Mouse (Mus musculus): ENCODE measurements around the gene Usp48.

The Usp48 gene

DNA sequence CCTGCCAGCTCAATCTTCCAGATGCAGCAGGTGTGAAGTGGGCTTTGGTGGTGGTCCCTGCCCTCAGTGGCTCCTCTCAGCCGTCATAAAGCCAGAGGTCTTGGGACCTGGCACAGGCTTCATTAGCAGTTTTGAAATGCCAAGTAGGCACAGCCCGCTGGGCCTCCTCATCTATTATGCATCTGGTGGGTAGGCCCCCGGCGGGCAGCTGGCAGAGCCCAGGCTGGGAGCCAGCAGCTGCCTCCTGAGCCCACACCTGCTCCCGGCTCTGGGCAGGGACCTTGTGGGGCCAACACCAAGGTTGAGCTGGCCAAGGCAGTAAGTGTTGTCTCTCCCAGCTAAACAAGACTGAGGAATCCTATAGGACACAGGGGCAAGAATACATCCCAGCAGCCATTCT lies 92.7 kb downstream of the Usp48 start:
- DNase-seq (ENCODE audit: low read depth, low spot score) = no peak

DNA sequence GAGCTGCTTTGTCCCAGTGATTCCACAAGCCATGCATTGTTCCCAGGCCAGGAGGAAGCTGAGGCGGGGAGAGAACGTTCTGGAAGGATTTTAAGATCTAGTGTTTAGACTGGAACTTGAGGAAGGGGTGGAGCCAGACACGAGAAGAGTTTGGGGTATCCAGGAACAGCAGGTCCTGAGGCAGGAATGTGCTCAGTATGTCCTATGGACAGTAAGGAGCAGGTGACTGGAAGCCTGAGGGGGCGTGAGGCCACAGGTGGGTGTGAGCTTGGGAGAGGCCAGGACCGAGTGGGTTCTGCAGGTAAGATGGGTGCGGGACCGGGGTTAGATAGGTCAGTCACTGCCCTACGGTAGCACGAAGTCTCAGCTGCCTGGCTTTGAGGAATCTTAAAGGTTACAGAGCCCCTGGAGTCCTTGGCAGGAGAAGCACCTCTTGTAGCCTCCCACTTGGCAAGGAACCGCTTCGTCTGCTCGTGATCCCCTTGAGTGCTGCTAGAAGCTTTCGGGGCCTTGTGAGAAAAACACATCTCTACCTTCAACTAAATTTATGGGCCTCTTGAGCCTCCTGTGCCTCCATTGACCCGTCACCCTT lies 93.8 kb downstream of the Usp48 start:
- DNase-seq (ENCODE audit: low read depth, low spot score) = no peak

DNA sequence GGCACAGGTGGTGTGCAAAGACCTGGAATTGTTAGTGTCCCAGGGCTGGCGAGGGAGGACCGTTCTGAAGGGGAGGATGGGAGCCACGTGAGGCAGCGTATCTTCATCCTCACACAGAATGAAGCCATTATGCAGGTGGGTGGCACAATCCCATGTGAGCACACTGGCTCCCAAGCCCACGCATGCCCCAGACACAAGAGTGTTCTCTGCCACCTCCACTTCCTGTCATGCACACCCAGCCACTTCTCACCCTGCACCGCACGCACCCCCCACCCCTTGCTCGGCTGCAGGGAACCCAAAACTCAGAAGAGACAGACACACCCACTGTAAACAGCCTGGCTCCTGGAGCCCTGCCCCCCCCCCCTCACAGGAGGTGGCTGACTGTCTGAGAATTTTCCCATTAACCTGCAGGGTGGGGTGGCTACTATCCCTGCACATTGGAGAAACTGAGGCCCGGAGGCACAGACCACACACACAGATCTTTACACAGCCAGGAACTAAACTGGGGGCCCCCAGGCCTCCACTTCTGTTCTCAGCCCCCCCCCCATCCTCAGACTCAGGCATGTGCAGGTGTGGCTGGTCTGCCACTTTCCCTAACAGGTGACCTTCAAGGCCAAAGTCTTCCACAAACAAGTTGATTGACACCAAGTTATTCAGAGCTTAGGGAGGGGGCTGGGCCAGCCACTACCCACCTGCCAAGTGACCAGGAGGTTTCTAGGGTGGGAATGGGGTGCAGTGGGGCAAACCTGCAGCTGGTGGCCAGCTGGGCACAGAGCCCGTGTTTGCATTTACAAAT lies 98.8 kb downstream of the Usp48 start:
- no peak for DNase-seq (ENCODE audit: low read depth, low spot score)

DNA sequence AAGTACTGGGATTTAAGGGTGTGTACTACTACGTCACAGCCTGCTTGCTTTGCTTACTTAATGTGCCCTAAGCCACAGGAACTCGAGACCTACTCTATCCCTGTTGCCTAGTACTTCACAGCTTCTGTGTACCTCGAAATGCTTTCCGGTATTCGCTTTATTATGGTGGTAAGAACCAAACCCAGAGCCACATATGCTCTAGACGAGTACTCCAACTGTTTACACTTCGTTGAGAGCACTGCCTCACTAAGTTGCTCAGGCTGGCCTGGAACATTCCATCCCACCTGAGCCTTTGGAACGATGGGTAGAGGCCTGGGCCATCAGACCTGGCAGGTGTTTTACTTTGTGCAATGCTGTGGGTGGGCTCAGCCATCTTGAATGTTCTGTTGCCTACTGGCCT lies 101.7 kb downstream of the Usp48 start:
- DNase-seq (ENCODE audit: low read depth, low spot score) = no peak

DNA sequence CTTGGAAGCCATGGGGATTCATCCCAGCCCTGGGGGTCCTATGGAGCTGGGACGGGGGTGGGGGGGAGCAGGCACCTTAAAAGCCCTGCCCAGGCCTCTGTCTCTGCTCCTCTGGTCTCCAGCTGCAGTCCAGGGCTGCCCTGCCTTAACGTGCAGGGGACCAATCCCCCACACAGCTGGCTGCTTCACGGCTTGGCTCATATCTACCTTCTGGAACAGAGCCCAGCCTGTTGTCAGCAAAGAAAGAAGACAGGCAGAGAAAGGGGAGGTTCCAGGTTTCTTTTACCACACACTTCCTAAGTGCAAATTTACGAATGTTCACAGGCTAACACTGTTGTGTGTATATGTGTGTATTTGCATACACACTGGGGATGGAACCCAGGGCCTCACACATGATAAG lies 102.3 kb downstream of the Usp48 start:
- no peak for DNase-seq (ENCODE audit: low read depth, low spot score)

DNA sequence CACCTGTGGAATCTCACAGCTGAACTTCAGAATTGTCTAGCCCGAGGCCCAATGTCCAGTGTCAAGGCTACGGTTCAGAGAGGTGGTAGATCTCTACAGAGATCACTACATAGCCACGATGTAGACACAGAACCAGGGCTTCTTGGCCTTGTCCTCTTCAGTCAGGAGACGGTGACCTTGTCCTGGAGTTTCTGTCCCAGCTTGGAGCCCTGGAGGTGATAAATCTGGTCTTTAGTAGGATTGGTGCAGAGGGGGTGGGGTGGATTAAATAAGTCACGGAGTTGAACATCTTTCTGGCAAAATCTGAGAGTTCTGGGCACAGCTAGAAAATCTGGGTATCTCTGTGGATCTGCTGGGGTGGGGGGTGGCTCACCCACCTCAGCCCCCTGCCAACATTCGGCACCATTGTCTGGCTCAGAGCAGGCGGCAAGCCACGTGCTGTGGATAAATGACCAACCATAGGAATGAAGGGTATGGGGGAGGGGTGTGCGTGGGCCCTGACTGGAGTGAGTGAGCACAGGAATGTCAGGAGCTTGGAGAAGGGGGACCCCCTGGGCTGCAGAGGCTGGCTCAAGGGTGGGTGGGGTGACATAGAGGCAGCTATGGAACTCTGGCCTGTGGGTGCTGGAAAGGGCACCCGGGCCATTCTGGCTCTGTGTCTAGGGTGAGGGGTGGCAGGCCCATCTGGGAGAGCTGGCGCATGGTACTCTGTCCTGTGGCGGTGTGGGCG lies 103.8 kb downstream of the Usp48 start:
- no peak for DNase-seq (ENCODE audit: low read depth, low spot score)

DNA sequence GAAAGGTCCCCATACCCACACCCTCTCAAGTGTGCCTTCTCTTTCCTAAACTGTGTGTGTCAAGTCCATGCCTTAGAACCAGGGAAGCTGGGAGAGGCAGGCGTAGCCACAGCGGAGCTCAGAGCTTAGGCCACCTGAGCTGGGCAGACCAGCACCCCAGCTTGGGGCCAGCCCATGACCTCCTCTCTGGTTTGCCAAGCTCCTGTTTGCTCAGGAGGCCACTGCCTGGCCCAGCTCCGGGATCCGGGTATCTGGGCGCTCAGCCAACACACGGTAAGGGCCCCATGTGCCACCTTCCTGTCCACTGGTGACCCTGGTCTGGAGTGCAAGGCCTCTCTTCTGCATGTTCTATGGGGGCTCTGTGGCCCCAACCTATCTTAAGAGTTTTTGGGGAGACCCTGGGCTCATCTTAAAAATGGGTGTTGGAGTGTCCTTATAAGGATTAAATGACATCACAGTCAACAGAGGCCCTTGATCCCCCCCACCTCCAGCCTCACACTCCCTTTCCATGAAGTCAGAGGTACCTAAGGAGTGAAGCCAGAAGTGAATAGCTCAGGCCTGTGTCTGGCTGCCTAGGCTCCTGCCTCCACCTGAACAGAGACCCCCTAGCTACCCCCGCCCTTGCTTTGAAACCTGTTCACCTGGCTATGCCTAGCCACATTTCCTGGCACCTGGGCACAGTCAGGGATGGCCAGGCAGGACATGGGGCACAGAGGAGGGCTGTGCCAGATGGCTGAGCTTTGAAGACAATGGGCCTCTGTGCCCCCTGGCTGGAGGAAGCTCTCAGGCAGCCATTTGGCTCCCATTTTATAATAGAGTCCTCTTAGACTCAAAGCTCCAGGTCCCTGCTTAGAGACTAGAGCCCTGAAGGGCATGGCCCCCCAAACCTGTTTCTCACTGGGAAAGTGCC lies 104.8 kb downstream of the Usp48 start:
- no peak for DNase-seq (ENCODE audit: low read depth, low spot score)

DNA sequence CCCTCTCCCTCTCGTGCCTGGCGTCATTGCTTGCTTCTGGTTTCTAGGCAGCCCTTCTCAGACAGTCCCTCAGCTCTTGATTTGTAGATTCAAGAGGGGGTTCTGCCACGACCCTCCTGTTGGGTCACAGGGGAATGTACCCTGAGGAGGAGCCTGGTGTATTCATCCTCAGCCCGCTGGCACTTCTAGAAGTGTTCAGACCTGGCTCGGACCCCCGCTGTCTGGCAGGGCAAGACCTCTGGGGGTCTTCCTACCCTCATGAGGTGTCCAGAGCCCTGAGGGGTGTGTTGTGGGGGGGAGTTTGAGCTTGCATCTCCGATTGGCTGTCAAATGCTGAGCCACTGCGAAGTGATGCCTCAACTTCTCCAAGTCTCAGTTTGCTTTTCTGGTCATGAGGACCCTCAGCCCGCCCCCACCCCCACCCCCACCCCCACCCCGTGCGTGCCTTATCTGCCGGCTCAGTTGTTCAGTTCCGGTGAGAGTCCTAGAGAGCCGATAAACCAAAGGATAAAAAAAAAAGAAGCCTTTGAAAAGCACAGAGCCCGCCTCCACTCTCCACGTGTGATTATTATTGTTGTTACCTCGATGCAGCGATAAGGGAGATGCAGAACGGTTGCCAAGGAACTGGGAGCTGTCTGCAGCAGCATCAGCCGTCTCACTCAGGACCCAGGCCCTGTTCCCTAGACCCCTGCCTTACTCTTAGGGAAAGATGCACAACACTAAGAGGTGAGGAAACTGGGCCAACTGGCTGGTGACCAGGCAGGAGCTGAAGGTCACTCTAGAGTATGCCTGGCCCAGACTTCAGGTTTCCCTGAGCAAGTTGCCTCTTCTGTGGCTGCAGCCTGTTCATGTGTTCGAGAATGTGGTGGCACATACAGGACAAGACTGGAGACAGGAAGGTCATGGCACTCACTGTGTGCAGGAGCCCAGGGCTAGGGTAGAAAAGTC lies 106.0 kb downstream of the Usp48 start:
- DNase-seq (ENCODE audit: low read depth, low spot score) = no peak

DNA sequence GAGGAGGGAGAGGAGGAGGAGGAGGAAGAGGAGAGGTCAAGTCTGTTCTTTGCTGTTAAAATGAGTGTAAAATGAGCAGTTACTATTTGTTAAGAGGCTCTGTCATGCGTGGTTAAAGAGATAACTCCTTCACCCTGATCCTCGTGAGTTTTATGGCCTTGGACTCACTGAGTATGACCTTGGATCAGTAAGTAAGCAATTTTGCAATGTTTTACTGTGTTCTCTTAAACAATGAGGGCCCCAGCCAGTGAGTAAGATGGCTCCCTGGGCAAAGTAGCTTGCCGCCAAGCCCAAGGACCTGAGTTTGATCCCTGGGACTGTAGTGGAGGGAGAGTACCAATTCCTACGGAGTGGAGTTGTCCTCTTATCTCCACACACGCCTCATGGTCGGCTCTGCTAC lies 107.4 kb downstream of the Usp48 start:
- no peak for DNase-seq (ENCODE audit: low read depth, low spot score)

DNA sequence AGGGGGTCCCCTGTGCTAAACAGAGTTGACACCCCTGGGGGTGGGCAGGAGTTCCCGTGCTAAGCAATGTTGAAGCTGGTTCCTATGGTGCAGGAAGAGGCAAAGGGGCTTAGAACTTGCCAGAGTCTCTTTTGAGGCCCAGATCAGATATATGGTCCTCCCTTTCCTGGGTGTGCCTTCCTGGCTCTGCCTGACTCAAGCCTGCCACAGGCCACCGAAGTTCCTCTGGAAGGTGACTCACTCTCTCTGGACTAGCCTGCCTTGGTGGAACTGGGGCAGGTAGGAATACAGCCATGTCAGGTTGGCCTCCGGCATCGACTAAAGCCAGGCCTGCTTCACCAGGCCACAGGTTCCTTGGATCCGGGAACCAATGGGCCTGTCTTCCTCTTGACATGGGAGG lies 109.5 kb downstream of the Usp48 start:
- DNase-seq (ENCODE audit: low read depth, low spot score) = no peak

DNA sequence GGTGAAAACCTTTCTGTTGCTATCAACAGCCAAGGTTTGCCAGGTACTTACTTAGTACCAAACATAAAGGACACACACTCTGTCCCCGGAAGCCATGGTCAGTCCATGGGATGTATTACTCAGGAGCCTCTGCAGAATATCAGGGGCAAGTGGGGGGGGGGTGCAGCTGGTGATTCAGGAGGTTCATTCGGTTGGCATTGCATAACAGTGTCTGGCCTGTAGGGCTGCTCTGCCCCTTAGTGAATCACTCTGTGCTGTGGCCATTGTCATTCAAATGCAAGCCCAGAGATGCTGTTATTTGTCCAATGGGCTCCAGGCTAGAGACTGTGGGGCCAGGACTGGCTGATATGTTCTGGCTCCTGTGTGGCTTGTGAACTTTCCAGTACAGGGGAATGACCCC lies 111.0 kb downstream of the Usp48 start:
- no peak for DNase-seq (ENCODE audit: low read depth, low spot score)

DNA sequence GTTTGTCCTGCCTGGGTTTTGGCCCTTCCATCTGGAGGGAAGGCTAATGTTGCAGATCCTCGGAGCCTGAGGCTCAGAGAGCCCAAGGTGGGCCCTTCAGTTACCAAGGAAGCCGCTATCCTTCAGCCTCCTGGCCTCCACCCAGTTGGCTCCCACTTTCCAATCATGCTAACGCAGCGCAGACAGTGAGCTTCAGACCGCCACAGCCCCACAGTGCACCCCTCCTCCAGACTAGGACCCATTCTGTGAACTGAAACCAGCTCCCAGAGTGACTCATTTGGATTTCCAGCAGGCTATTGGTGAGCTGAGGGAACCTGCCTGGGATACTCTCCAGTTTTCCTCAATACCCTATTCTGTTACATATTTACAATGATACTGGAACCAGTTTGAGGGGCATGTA lies 111.8 kb downstream of the Usp48 start:
- no peak for DNase-seq (ENCODE audit: low read depth, low spot score)

DNA sequence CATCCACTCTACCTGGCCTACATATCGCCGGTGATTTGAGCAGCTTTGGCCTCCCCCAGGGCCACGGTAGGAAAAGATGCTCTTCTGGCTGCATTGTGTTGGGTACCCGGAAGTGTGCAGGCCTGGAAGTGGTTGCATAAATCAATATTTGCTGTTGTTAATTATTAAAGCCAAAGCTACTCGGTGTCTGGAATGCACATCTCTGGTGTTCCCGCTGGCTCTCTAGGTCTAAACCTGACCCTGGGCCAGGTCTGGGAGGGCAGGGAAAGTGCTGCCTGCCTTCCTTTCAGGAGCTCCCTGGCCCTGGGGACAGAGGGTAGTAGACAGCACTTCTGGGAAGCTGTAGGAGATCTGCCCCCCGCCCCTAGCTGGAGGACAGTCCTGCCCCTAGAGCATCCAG lies 113.0 kb downstream of the Usp48 start:
- no peak for DNase-seq (ENCODE audit: low read depth, low spot score)

DNA sequence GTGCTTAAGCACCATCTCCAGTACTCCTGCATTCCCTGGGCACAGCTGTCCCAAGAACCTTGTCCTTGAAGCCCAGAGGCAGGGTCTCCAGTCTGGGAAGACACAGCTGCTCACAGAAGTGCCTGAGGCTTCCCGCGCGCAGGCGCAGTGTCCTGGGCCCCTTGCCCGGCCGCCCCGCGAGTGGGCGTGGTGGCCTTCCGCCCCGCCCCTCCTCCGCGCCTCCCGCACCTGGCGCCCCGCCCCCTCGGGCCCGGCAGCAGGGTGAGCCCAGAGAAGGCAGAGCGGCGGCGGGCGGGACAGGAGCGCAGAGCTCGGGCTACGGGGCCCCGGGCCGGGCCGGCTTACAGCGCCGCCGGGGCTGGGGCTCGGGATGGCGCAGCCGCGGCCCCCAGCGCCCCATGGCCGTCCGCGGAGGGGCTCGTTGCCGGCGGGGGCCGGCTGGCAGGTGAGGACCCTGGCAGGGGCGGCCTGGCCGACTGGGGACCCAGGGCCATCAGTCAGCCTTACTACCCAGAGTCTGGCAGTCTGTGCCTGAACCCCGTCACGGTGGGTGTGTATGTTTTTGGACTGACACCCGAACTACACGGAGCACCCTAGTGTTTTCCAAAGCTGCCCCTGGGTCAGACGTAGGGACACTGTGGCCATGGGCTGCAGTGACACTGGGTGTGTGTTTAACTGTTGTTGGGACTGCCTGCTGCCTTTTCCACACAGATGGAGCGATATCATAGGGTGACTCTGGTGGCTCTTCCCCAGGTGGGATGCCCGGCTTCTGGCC lies 113.8 kb downstream of the Usp48 start:
- no peak for DNase-seq (ENCODE audit: low read depth, low spot score)
